Mouse (Mus musculus) cortical plate, adult 2 months (tissue): Measurements from ENCODE around the gene Suds3.

Experiments used
- CTCF ChIP-seq: fragments of 200-500 bp; IDR thresholded peaks from 2 replicates; pipeline ENCODE4 v1.5.1; 2011; ENCODE audit warnings: mild to moderate bottlenecking, control low read depth, low read length; ENCODE audit not compliant: insufficient read depth; ENCODE audit errors: extremely low read depth
- POLR2A ChIP-seq: fragments of 200-500 bp; IDR thresholded peaks from 2 replicates; pipeline ENCODE4 v1.6.1; 2011; ENCODE audit warnings: mild to moderate bottlenecking, low read length, control low read depth; ENCODE audit not compliant: insufficient read depth; ENCODE audit errors: extremely low read depth

GRCm38 (mm10) chr5:117109522-117109921, 6.4 kb downstream of the Suds3 start:
- TF ChIP-seq POLR2A = no peak
- peak; percentile 39 for TF ChIP-seq CTCF
